Comparison of ENCODE assay signal across 24 mouse cellular contexts in genomic region chr17:7915791-7916190, GRCm38 (mm10).
"Had no signal": no experiment of that assay in that cellular context is flagged by ENCODE, and none has a peak within 500 bp of the region (broad histone marks: within the 10 kb centered on the region; RNA-seq: fewer than 3 reads in every experiment).

No protein-coding gene starts in this region.

- H3K4me1 ChIP-seq: heart, embryonic 13.5 days; heart, embryonic 15.5 days; hindbrain, embryonic 13.5 days; hindbrain, embryonic 15.5 days; limb, embryonic 13.5 days; limb, embryonic 15.5 days; liver, embryonic 12.5 days had no signal

- H3K9me3 ChIP-seq: heart, embryonic 15.5 days; hindbrain, embryonic 15.5 days; limb, embryonic 15.5 days had no signal

- H3K27ac ChIP-seq: heart, embryonic 13.5 days; heart, embryonic 15.5 days; hindbrain, embryonic 13.5 days; hindbrain, embryonic 15.5 days; hindbrain, postnatal 0 days; kidney, embryonic 15.5 days; limb, embryonic 13.5 days; limb, embryonic 15.5 days; liver, embryonic 12.5 days; liver, embryonic 14.5 days had no signal

- H3K4me3 ChIP-seq: heart, embryonic 13.5 days; heart, embryonic 15.5 days; hindbrain, embryonic 13.5 days; hindbrain, embryonic 15.5 days; kidney, embryonic 15.5 days; limb, embryonic 13.5 days; limb, embryonic 15.5 days; liver, embryonic 12.5 days had no signal

- ATAC-seq: hindbrain, postnatal 0 days; intestine, embryonic 16.5 days; liver, embryonic 12.5 days had no signal

- DNase-seq: gastrocnemius, postnatal 14 days; gastrocnemius, postnatal 36 days; heart, adult 18-20 months; heart, postnatal 36 days; kidney, adult 11 months; kidney, adult 2 months; kidney, adult 9 months; kidney, postnatal 14 days; kidney, postnatal 36 days; layer of hippocampus, adult 9-11 months; layer of hippocampus, postnatal 36 days; left cerebral cortex, postnatal 4 days had no signal

- H3K9ac ChIP-seq: heart, embryonic 13.5 days; heart, embryonic 15.5 days; hindbrain, embryonic 13.5 days; hindbrain, embryonic 15.5 days; kidney, embryonic 15.5 days; limb, embryonic 13.5 days; limb, embryonic 15.5 days; liver, embryonic 12.5 days; liver, embryonic 14.5 days had no signal

- H3K36me3 ChIP-seq: heart, embryonic 13.5 days; heart, embryonic 15.5 days; hindbrain, embryonic 13.5 days; hindbrain, embryonic 15.5 days; kidney, embryonic 15.5 days; limb, embryonic 13.5 days; limb, embryonic 15.5 days; liver, embryonic 12.5 days had no signal

- H3K4me2 ChIP-seq: heart, embryonic 11.5 days; heart, embryonic 13.5 days; heart, embryonic 15.5 days; hindbrain, embryonic 13.5 days; hindbrain, embryonic 15.5 days; kidney, embryonic 15.5 days; limb, embryonic 13.5 days; limb, embryonic 15.5 days; liver, embryonic 12.5 days had no signal

- H3K27me3 ChIP-seq: hindbrain, embryonic 13.5 days; hindbrain, embryonic 15.5 days; kidney, embryonic 15.5 days; limb, embryonic 15.5 days had no signal
